Mouse (Mus musculus): ENCODE measurements around the gene Gm32687. TPM values are rescaled to one million over a fixed set of nuclear protein-coding genes. Genes with fewer than 3 reads are reported as not detected.

Gene Gm32687
- polyA plus RNA-seq (2012; rRNA removed) = 0.12 and 0.26 TPM in 2 replicates

DNA sequence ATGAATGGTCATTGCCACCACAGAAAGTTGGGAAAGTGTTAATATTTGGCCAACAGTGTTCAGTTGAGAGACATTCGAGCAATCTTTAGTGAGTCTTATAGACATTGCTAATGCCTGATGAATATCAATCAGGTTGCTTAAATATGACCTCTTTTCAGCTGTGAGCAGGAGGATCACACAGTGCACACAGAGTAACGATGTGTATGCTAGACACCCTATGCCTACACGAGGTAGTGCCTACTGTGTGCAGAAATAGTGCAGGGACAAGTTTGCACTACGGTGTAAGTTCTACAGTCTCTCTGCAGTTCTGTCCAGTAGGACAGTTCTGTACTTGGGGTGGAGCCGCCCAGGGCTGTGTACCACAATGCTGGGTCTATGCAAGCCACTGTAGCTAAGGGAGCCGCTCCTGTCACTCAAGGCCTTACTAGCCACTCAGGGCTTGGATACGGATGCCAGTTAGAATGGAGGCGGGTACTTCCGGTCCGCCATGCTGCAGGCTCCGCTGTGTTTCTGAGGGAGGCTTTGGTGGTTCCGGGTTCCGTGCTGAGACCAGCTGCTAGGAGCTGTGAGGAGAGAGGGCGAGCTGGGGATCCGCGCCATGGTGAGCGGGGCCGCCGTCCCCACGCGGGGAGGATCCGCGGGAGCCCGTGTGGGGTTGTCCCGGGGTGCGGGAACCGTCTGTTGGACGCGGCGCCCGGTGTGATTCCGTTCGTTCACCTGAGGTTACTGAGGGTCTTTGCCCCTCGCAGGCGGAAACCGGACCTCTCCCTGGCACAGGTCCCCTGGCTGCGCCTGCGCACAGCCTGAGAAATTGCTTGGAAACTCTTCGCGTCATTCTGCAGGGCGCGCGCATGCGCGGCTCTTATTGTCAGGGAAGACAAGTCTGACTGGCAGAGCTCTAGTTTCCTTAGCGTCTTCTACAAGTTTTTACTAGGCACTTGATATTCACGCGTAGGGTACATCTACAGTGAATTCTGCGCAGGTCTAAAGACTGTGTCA lies at the start of gene Gm32687:
Gm32687 (plus strand) TSS at position 526 of the 999 bp plus-strand sequence.

GRCm38 (mm10) chr10:81929842-81930743 lies 66.4 kb downstream of the Gm32687 start, which contains the start of gene Zfp781:
Gene Zfp781 (minus strand): TSS chr10:81930480.

Other genes with a start within 250 kb of the Gm32687 start
- gene Sirt6, start 236.1 kb upstream of the Gm32687 start, polyA plus RNA-seq (2012; rRNA removed) = 59.4 and 65.9 TPM in 2 replicates
- gene Ankrd24, start 235.4 kb upstream of the Gm32687 start, polyA plus RNA-seq (2012; rRNA removed) = 62.1 and 90.5 TPM in 2 replicates
- gene Gm10778, start 214.9 kb upstream of the Gm32687 start, polyA plus RNA-seq (2012; rRNA removed) = 0.10 and 0.26 TPM in 2 replicates
- gene Zfp433, start 159.1 kb upstream of the Gm32687 start, polyA plus RNA-seq (2012; rRNA removed) = 0.21 and 0.46 TPM in 2 replicates
- gene Gm3055, start 92.8 kb upstream of the Gm32687 start, polyA plus RNA-seq (2012; rRNA removed) = 0.12 and 0.59 TPM in 2 replicates
- 0.07 TPM in 1 of 2 replicates, not detected in the other for gene Gm4767, start 51.7 kb upstream of the Gm32687 start, polyA plus RNA-seq (2012; rRNA removed)
- gene Zfp781, start 66.5 kb downstream of the Gm32687 start, polyA plus RNA-seq (2012; rRNA removed) = 0.08 TPM in 1 of 2 replicates, not detected in the other
- gene Zfp873, start 184.2 kb downstream of the Gm32687 start, polyA plus RNA-seq (2012; rRNA removed) = 0.95 and 1.7 TPM in 2 replicates
- gene BC024063, start 219.4 kb downstream of the Gm32687 start, polyA plus RNA-seq (2012; rRNA removed) = 0.09 TPM in 1 of 2 replicates, not detected in the other

Measured in ovary, adult 2 months (tissue).